Comparison of ENCODE assay signal across 24 mouse cellular contexts in genomic region chr9:117069232-117069631, GRCm38 (mm10).
"Had no signal": no experiment of that assay in that cellular context is flagged by ENCODE, and none has a peak within 500 bp of the region (broad histone marks: within the 10 kb centered on the region; RNA-seq: fewer than 3 reads in every experiment).

No protein-coding gene starts in this region.

- H3K9ac ChIP-seq: limb, embryonic 13.5 days; liver, embryonic 12.5 days; liver, embryonic 15.5 days; lung, embryonic 14.5 days; midbrain, embryonic 13.5 days; neural tube, embryonic 13.5 days; stomach, embryonic 15.5 days had no signal

- ATAC-seq: inflammation-experienced regulatory T-cells, adult 6 months; intestine, embryonic 16.5 days; liver, embryonic 12.5 days; midbrain, embryonic 13.5 days; midbrain, embryonic 16.5 days had no signal

- H3K4me3 ChIP-seq: layer of hippocampus, adult 2 months; limb, embryonic 10.5 days; limb, embryonic 13.5 days; liver, embryonic 12.5 days; liver, embryonic 15.5 days; megakaryocyte, embryonic 14.5 days; midbrain, embryonic 10.5 days; midbrain, embryonic 13.5 days; myocyte; neural tube, embryonic 13.5 days; stomach, embryonic 15.5 days had no signal

- H3K27ac ChIP-seq: kidney, postnatal 0 days; layer of hippocampus, adult 2 months; limb, embryonic 10.5 days; limb, embryonic 13.5 days; liver, embryonic 12.5 days; liver, embryonic 15.5 days; midbrain, embryonic 10.5 days; midbrain, embryonic 13.5 days; neural tube, embryonic 13.5 days; stomach, embryonic 15.5 days had no signal

- H3K4me1 ChIP-seq: liver, embryonic 12.5 days; liver, embryonic 15.5 days; megakaryocyte, embryonic 14.5 days had no signal

- H3K4me2 ChIP-seq: limb, embryonic 13.5 days; liver, embryonic 12.5 days; liver, embryonic 15.5 days; lung, embryonic 14.5 days; midbrain, embryonic 13.5 days; neural tube, embryonic 13.5 days; stomach, embryonic 15.5 days had no signal

- H3K27me3 ChIP-seq: limb, embryonic 13.5 days; liver, embryonic 12.5 days; liver, embryonic 15.5 days; megakaryocyte, embryonic 14.5 days; midbrain, embryonic 13.5 days; neural tube, embryonic 13.5 days; stomach, embryonic 15.5 days had no signal

- H3K36me3 ChIP-seq: liver, embryonic 12.5 days; liver, embryonic 15.5 days; midbrain, embryonic 10.5 days; midbrain, embryonic 13.5 days; stomach, embryonic 15.5 days had no signal

- DNase-seq: kidney, adult 18-20 months; kidney, postnatal 25 days; layer of hippocampus, adult 9-11 months; liver; lung, embryonic 14.5 days; retina, postnatal 1 day; right cerebral cortex, postnatal 25 days; spleen, adult 18-20 months; thymus, postnatal 25 days had no signal

- H3K9me3 ChIP-seq: limb, embryonic 10.5 days; limb, embryonic 13.5 days; liver, embryonic 15.5 days; midbrain, embryonic 10.5 days; midbrain, embryonic 13.5 days; neural tube, embryonic 13.5 days; stomach, embryonic 15.5 days had no signal
